Mouse (Mus musculus) E14TG2a.4 (cell line): Measurements from ENCODE around the gene Cdyl2.

Experiments
- CTCF ChIP-seq: conservative IDR thresholded peaks from 2 replicates; pipeline ENCODE4 v1.5.1; 2014; ENCODE audit warnings: low read length
- NANOG ChIP-seq: IDR thresholded peaks from 2 replicates; pipeline ENCODE4 v1.6.1; 2014; ENCODE audit warnings: borderline replicate concordance, low read length, mixed read lengths
- POU5F1 ChIP-seq: IDR thresholded peaks from 2 replicates; pipeline ENCODE4 v1.6.1; 2014; ENCODE audit warnings: low read length, borderline replicate concordance

GRCm38 (mm10) chr8:116540136-116540535 lies 192.7 kb downstream of the Cdyl2 start:
- TF ChIP-seq CTCF (no peak), NANOG (no peak), POU5F1 (no peak)
